In genomic region chr9:34585487-34585886, GRCm38 (mm10) we compare ENCODE assay signal across 20 mouse cellular contexts.
A peak's percentile ranks its signal among the peaks of the same experiment; 100 is the strongest.
DNase-seq lines count a peak whose midpoint lies in the region; ATAC-seq and TF ChIP-seq lines count a peak whose summit lies in the region.
"Had no signal": no experiment of that assay in that cellular context is flagged by ENCODE, and none has a peak within 500 bp of the region (broad histone marks: within the 10 kb centered on the region; RNA-seq: fewer than 3 reads in every experiment).

No protein-coding gene starts in this region.

- H3K4me2 ChIP-seq in embryonic facial prominence, embryonic 14.5 days (ENCODE audit: low read depth, low read length): no peak overlapping the region
- H3K4me2 ChIP-seq in hindbrain, embryonic 15.5 days: no peak overlapping the region
- H3K4me2 ChIP-seq in hindbrain, embryonic 11.5 days (replicated peaks; ENCODE audit: low read depth, low read length): no peak overlapping the region
- H3K4me2 ChIP-seq in limb, embryonic 14.5 days (replicated peaks; ENCODE audit: low read depth, low read length, severe bottlenecking): no peak overlapping the region
- H3K4me2 ChIP-seq: embryonic facial prominence, embryonic 15.5 days; heart, embryonic 15.5 days; intestine, embryonic 15.5 days had no signal

- DNase-seq in embryonic facial prominence, embryonic 14.5 days (ENCODE audit: low spot score): peak; percentile 39
- DNase-seq in embryonic facial prominence, embryonic 10.5 days (ENCODE audit: low spot score): no peak
- DNase-seq in hindbrain, embryonic 11.5 days (ENCODE audit: low spot score): no peak
- DNase-seq in limb, embryonic 14.5 days (ENCODE audit: low spot score): peak; percentile 20
- no peak for DNase-seq in limb, embryonic 10.5 days (ENCODE audit: low spot score)
- DNase-seq in cerebellum, adult 8-10 months: no peak
- DNase-seq: adrenal gland, adult 2 months; gastrocnemius, adult 2 months; gastrocnemius, postnatal 25 days; kidney, adult 18-20 months had no signal

- H3K27ac ChIP-seq in embryonic facial prominence, embryonic 14.5 days (replicated peaks; ENCODE audit: low read depth, low read length): no peak overlapping the region
- H3K27ac ChIP-seq in embryonic facial prominence, embryonic 10.5 days (replicated peaks): no peak overlapping the region
- H3K27ac ChIP-seq in hindbrain, embryonic 15.5 days (replicated peaks): 0 out of 2 replicates have a peak overlapping the region, but pooled peaks have one; percentile 3
- no peak overlapping the region for H3K27ac ChIP-seq in hindbrain, embryonic 11.5 days (ENCODE audit: low read depth, low read length)
- H3K27ac ChIP-seq in limb, embryonic 14.5 days (replicated peaks; ENCODE audit: low read depth, low read length): no peak overlapping the region
- H3K27ac ChIP-seq in limb, embryonic 10.5 days: no peak overlapping the region
- H3K27ac ChIP-seq: embryonic facial prominence, embryonic 15.5 days; forebrain, embryonic 10.5 days; gastrocnemius, adult 2 months; heart, embryonic 10.5 days; heart, embryonic 15.5 days; intestine, embryonic 15.5 days had no signal

- no peak overlapping the region for H3K4me3 ChIP-seq in embryonic facial prominence, embryonic 14.5 days (ENCODE audit: low read depth, low read length)
- H3K4me3 ChIP-seq in embryonic facial prominence, embryonic 10.5 days: no peak overlapping the region
- H3K4me3 ChIP-seq in hindbrain, embryonic 15.5 days: no peak overlapping the region
- no peak overlapping the region for H3K4me3 ChIP-seq in hindbrain, embryonic 11.5 days (ENCODE audit: low read depth, low read length)
- no peak overlapping the region for H3K4me3 ChIP-seq in limb, embryonic 14.5 days (replicated peaks; ENCODE audit: low read length)
- H3K4me3 ChIP-seq in limb, embryonic 10.5 days: no peak overlapping the region
- H3K4me3 ChIP-seq: embryonic facial prominence, embryonic 15.5 days; erythroblast, embryonic 14.5 days; forebrain, embryonic 10.5 days; gastrocnemius, adult 2 months; heart, embryonic 10.5 days; heart, embryonic 15.5 days; intestine, embryonic 15.5 days had no signal

- no peaks in the 10 kb centered on the region for H3K9me3 ChIP-seq in embryonic facial prominence, embryonic 14.5 days (ENCODE audit: control insufficient read depth, low read length)
- no peaks in the 10 kb centered on the region for H3K9me3 ChIP-seq in embryonic facial prominence, embryonic 10.5 days
- H3K9me3 ChIP-seq in hindbrain, embryonic 15.5 days: no peaks in the 10 kb centered on the region
- H3K9me3 ChIP-seq in hindbrain, embryonic 11.5 days (ENCODE audit: control insufficient read depth, low read length): no peaks in the 10 kb centered on the region
- H3K9me3 ChIP-seq in limb, embryonic 14.5 days (ENCODE audit: control insufficient read depth, low read length): no peaks in the 10 kb centered on the region
- no peaks in the 10 kb centered on the region for H3K9me3 ChIP-seq in limb, embryonic 10.5 days (replicated peaks)
- H3K9me3 ChIP-seq: embryonic facial prominence, embryonic 15.5 days; forebrain, embryonic 10.5 days; heart, embryonic 10.5 days; heart, embryonic 15.5 days; intestine, embryonic 15.5 days had no signal

- peaks cover 4% of the 10 kb centered on the region; the same call in 1 of the 2 replicates for H3K4me1 ChIP-seq in embryonic facial prominence, embryonic 14.5 days (ENCODE audit: control insufficient read depth, insufficient read depth, low read length)
- H3K4me1 ChIP-seq in embryonic facial prominence, embryonic 10.5 days: peaks cover 8% of the 10 kb centered on the region; the same call in 1 of the 2 replicates
- H3K4me1 ChIP-seq in hindbrain, embryonic 15.5 days (replicated peaks): peaks cover 18% of the 10 kb centered on the region
- H3K4me1 ChIP-seq in hindbrain, embryonic 11.5 days (replicated peaks; ENCODE audit: control insufficient read depth, insufficient read depth, low read length): no peaks in the 10 kb centered on the region
- H3K4me1 ChIP-seq in limb, embryonic 14.5 days (ENCODE audit: control insufficient read depth, insufficient read depth, low read length): peaks cover 4% of the 10 kb centered on the region; the same call in 1 of the 2 replicates
- 0 out of 2 replicates have a peak, but pooled peaks cover 6% of the 10 kb centered on the region for H3K4me1 ChIP-seq in limb, embryonic 10.5 days
- H3K4me1 ChIP-seq: embryonic facial prominence, embryonic 15.5 days; heart, embryonic 10.5 days; heart, embryonic 15.5 days; intestine, embryonic 15.5 days had no signal

- 33% methylated on average over 2 of the region's 2 CpGs for WGBS in embryonic facial prominence, embryonic 14.5 days
- 52% methylated on average over 2 of the region's 2 CpGs for WGBS in embryonic facial prominence, embryonic 10.5 days
- WGBS in hindbrain, embryonic 15.5 days: 45% methylated on average over 2 of the region's 2 CpGs
- WGBS in hindbrain, embryonic 11.5 days: 56% methylated on average over 2 of the region's 2 CpGs
- WGBS in limb, embryonic 14.5 days: 27% methylated on average over 2 of the region's 2 CpGs
- WGBS in limb, embryonic 10.5 days: 49% methylated on average over 2 of the region's 2 CpGs

- TF ChIP-seq POLR2A in limb, embryonic 14.5 days (IDR thresholded peaks at IDR 0.05; ENCODE audit: borderline replicate concordance, extremely low read depth, insufficient read depth, insufficient read length): no peak

- H3K27me3 ChIP-seq in embryonic facial prominence, embryonic 14.5 days (replicated peaks; ENCODE audit: control insufficient read depth, insufficient read depth, low read length): no peaks in the 10 kb centered on the region
- H3K27me3 ChIP-seq in embryonic facial prominence, embryonic 10.5 days (replicated peaks; ENCODE audit: low read depth, poor library complexity, severe bottlenecking): no peaks in the 10 kb centered on the region
- no peaks in the 10 kb centered on the region for H3K27me3 ChIP-seq in hindbrain, embryonic 15.5 days
- no peaks in the 10 kb centered on the region for H3K27me3 ChIP-seq in hindbrain, embryonic 11.5 days (ENCODE audit: control insufficient read depth, insufficient read depth, low read length)
- H3K27me3 ChIP-seq in limb, embryonic 14.5 days (ENCODE audit: control insufficient read depth, insufficient read depth, low read length): no peaks in the 10 kb centered on the region
- H3K27me3 ChIP-seq in limb, embryonic 10.5 days (ENCODE audit: low read depth, poor library complexity, severe bottlenecking): no peaks in the 10 kb centered on the region
- H3K27me3 ChIP-seq: embryonic facial prominence, embryonic 15.5 days; heart, embryonic 15.5 days; intestine, embryonic 15.5 days; Patski had no signal

- ATAC-seq in embryonic facial prominence, embryonic 14.5 days (ENCODE audit: low read depth): 0 out of 2 replicates have a peak, but pooled peaks have one; percentile 5
- ATAC-seq in hindbrain, embryonic 15.5 days (ENCODE audit: low FRiP score, low read depth): no peak; the same call in 1 of the 2 replicates
- no peak for ATAC-seq in hindbrain, embryonic 11.5 days (ENCODE audit: low FRiP score)
- no peak for ATAC-seq in limb, embryonic 14.5 days (ENCODE audit: low FRiP score, low read depth)
- ATAC-seq: activated CD4-positive, CD25-positive, alpha-beta regulatory T cell, adult 4 months; forebrain, embryonic 14.5 days; intestine, embryonic 15.5 days; Patski had no signal

- no peak overlapping the region for H3K9ac ChIP-seq in embryonic facial prominence, embryonic 14.5 days (ENCODE audit: low read depth, low read length)
- H3K9ac ChIP-seq in hindbrain, embryonic 15.5 days: no peak overlapping the region
- no peak overlapping the region for H3K9ac ChIP-seq in hindbrain, embryonic 11.5 days (ENCODE audit: low read depth, low read length)
- H3K9ac ChIP-seq in limb, embryonic 14.5 days (ENCODE audit: low read depth, low read length, severe bottlenecking): no peak overlapping the region
- H3K9ac ChIP-seq: embryonic facial prominence, embryonic 15.5 days; heart, embryonic 15.5 days; intestine, embryonic 15.5 days had no signal

- H3K36me3 ChIP-seq in embryonic facial prominence, embryonic 14.5 days (ENCODE audit: control insufficient read depth, insufficient read depth, low read length): no peaks in the 10 kb centered on the region
- no peaks in the 10 kb centered on the region for H3K36me3 ChIP-seq in embryonic facial prominence, embryonic 10.5 days (replicated peaks)
- H3K36me3 ChIP-seq in hindbrain, embryonic 15.5 days: no peaks in the 10 kb centered on the region
- H3K36me3 ChIP-seq in hindbrain, embryonic 11.5 days (ENCODE audit: control insufficient read depth, insufficient read depth, low read length): no peaks in the 10 kb centered on the region
- H3K36me3 ChIP-seq in limb, embryonic 14.5 days (ENCODE audit: control insufficient read depth, insufficient read depth, low read length): no peaks in the 10 kb centered on the region
- no peaks in the 10 kb centered on the region for H3K36me3 ChIP-seq in limb, embryonic 10.5 days
- H3K36me3 ChIP-seq: embryonic facial prominence, embryonic 15.5 days; forebrain, embryonic 10.5 days; heart, embryonic 10.5 days; heart, embryonic 15.5 days; intestine, embryonic 15.5 days had no signal

Comparison
In these comparisons a context has a peak if more than half of its experiments do, and no peak if none do; other contexts are left out.
1. DNase-seq: peak in embryonic facial prominence, embryonic 14.5 days (single experiment) and limb, embryonic 14.5 days (single experiment); none in embryonic facial prominence, embryonic 10.5 days (single experiment), hindbrain, embryonic 11.5 days (single experiment), limb, embryonic 10.5 days (single experiment) and cerebellum, adult 8-10 months (single experiment).